Mouse (Mus musculus) midbrain, embryonic 11.5 days (tissue): Measurements from ENCODE around the gene Dlg1. TPM values are rescaled to one million over a fixed set of nuclear protein-coding genes. Genes with fewer than 3 reads are reported as not detected.
"Not testable (repeated sequence)": the region's sequence is repeated elsewhere in the genome, so short reads cannot be mapped to it uniquely, and the experiment has no call there.

ENCODE experiments used
- ATAC-seq: fragments of 200-750 bp; cut with Nextera tagmentation; 2 replicates; pipeline ENCODE4 v1.8.0; 2017; ENCODE audit warnings: moderate TSS enrichment, moderate library complexity; ENCODE audit not compliant: low FRiP score
- DNase-seq: peaks from one replicate; pipeline ENCODE4 v3.0.0; 2015; ENCODE audit warnings: low spot score; ENCODE audit errors: missing footprints
- H3K27ac ChIP-seq: fragments of 300-500 bp; sonication (generic); 2 replicates; pipeline ENCODE4 v1.5.1; 2014; ENCODE audit warnings: low read depth, low read length
- H3K27me3 ChIP-seq: fragments of 300-500 bp; sonication (generic); 2 replicates; pipeline ENCODE4 v1.6.1; 2014; ENCODE audit warnings: mild to moderate bottlenecking, low read length, moderate library complexity, mixed read lengths; ENCODE audit not compliant: control insufficient read depth, insufficient read depth
- H3K36me3 ChIP-seq: fragments of 300-500 bp; sonication (generic); 2 replicates; pipeline ENCODE4 v1.6.1; 2014; ENCODE audit warnings: mild to moderate bottlenecking, low read length, moderate library complexity, mixed read lengths; ENCODE audit not compliant: control insufficient read depth, insufficient read depth
- H3K4me1 ChIP-seq: fragments of 300-500 bp; sonication (generic); 2 replicates; pipeline ENCODE4 v1.6.1; 2014; ENCODE audit warnings: low read length; ENCODE audit not compliant: control insufficient read depth, insufficient read depth
- H3K4me2 ChIP-seq: fragments of 300-500 bp; sonication (generic); 2 replicates; pipeline ENCODE4 v1.6.1; 2014; ENCODE audit warnings: mild to moderate bottlenecking, moderate library complexity
- H3K4me3 ChIP-seq: fragments of 300-500 bp; sonication (generic); 2 replicates; pipeline ENCODE4 v1.5.1; 2014; ENCODE audit warnings: low read depth, low read length
- H3K9ac ChIP-seq: fragments of 300-500 bp; sonication (generic); 2 replicates; pipeline ENCODE4 v1.6.1; 2014; ENCODE audit warnings: low read length
- H3K9me3 ChIP-seq: fragments of 300-500 bp; sonication (generic); 2 replicates; pipeline ENCODE4 v1.6.1; 2016; ENCODE audit warnings: low read length; ENCODE audit not compliant: control insufficient read depth
- WGBS: fragments of 180-500 bp; shearing (Covaris S2); extraction: QIAGEN DNeasy Blood & Tissue Kit; methylation state at CpG from one replicate; pipeline ENCODE4 v1.1.7; 2014; 5-methylcytosine and 5-hydroxymethylcytosine counted together
- polyA plus RNA-seq: library from polyadenylated mRNA; unstranded; fragments of >200 nt; fragmentation: Nextera tagmentation; extraction: Ambion mirVana; gene quantifications from 2 replicates; pipeline ENCODE4 v1.2.1, GENCODE M21; 2014

Dlg1 gene
- polyA plus RNA-seq, 1 experiment from 2014 or later, result 21.0 TPM

GRCm38 (mm10) chr16:31696367-31696766 lies 33.1 kb downstream of the Dlg1 start:
- H3K9ac ChIP-seq, result no peak overlapping the region
- no peak overlapping the region for H3K27ac ChIP-seq
- 75% methylated on average over 6 of the region's 6 CpGs for WGBS
- no peak overlapping the region for H3K4me2 ChIP-seq
- ATAC-seq (no peak), DNase-seq (peak; percentile 66)
- H3K36me3 ChIP-seq, result no peaks in the 10 kb centered on the region
- no peaks in the 10 kb centered on the region for H3K27me3 ChIP-seq
- H3K9me3 ChIP-seq, result no peaks in the 10 kb centered on the region
- no peaks in the 10 kb centered on the region for H3K4me1 ChIP-seq
- no peak overlapping the region for H3K4me3 ChIP-seq

GRCm38 (mm10) chr16:31697341-31697740 lies 34.1 kb downstream of the Dlg1 start:
- Histone ChIP-seq H3K27ac (no peak overlapping the region), H3K27me3 (no peaks in the 10 kb centered on the region), H3K9me3 (no peaks in the 10 kb centered on the region), H3K36me3 (no peaks in the 10 kb centered on the region), H3K4me3 (no peak overlapping the region), H3K4me1 (no peaks in the 10 kb centered on the region), H3K4me2 (no peak overlapping the region), H3K9ac (no peak overlapping the region)
- ATAC-seq (no peak), DNase-seq (no peak)
- 90% methylated on average over 4 of the region's 4 CpGs for WGBS

DNA sequence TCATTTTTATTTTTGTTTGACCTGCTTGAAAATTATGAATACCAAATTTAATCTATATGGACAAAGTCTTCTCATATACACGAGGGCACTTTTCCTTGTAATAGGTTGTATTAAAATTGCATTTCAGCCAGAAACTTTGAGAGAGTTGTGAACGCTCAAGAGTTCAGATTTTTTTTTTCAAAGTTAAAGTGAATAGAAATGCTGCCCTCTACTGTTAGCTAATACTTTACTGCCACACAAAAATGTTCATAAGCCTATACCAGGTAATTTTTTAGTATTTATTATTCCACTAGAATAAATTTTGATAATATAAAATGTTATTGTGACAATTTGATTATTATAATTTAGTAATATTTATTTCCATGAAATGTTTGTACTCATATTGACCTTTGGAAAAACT lies 42.0 kb downstream of the Dlg1 start:
- Histone ChIP-seq H3K4me2 (no peak overlapping the region), H3K9me3 (no peaks in the 10 kb centered on the region), H3K9ac (no peak overlapping the region), H3K36me3 (no peaks in the 10 kb centered on the region), H3K4me3 (no peak overlapping the region), H3K27me3 (no peaks in the 10 kb centered on the region), H3K27ac (no peak overlapping the region), H3K4me1 (no peaks in the 10 kb centered on the region)
- ATAC-seq, result no peak
- WGBS, result 58% methylated on average over 2 of the region's 2 CpGs
- no peak for DNase-seq

- ATAC-seq (no peak), DNase-seq (peak; percentile 4)
- no peak overlapping the region for H3K9ac ChIP-seq
- no peak overlapping the region for H3K27ac ChIP-seq
- H3K4me3 ChIP-seq, result no peak overlapping the region
- 94% methylated on average over 3 of the region's 3 CpGs for WGBS
- H3K4me2 ChIP-seq, result no peak overlapping the region
- H3K9me3 ChIP-seq, result no peaks in the 10 kb centered on the region
- no peaks in the 10 kb centered on the region for H3K4me1 ChIP-seq
- H3K36me3 ChIP-seq, result no peaks in the 10 kb centered on the region
- H3K27me3 ChIP-seq, result no peaks in the 10 kb centered on the region
Observed at GRCm38 (mm10) chr16:31705904-31706303, 42.7 kb downstream of the Dlg1 start.

DNA sequence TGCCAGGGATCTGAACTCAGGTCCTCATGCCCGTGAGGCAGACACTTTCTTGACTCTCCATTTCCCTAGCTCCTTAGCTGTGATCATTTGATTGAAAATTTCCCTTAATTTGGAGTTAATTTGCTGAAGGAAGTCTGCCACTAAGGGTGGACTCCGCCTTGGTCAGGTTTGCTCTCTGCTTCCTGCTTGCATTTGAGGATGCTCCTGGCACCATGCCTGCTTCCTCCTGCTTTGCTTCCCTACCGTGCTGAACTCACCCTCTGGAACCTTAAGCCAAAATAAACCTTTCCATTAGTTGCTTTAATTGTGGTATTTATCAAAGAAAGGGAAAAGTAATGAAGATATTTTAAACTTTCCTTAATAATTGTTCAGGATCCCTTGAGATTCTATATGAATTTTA lies 44.1 kb downstream of the Dlg1 start:
- Histone ChIP-seq H3K4me1 (no peaks in the 10 kb centered on the region), H3K9ac (no peak overlapping the region), H3K36me3 (no peaks in the 10 kb centered on the region), H3K9me3 (no peaks in the 10 kb centered on the region), H3K4me3 (no peak overlapping the region), H3K4me2 (no peak overlapping the region), H3K27me3 (no peaks in the 10 kb centered on the region), H3K27ac (no peak overlapping the region)
- peak; percentile 35 for DNase-seq
- no peak for ATAC-seq
- WGBS, result 77% methylated on average over 3 of the region's 3 CpGs

DNA sequence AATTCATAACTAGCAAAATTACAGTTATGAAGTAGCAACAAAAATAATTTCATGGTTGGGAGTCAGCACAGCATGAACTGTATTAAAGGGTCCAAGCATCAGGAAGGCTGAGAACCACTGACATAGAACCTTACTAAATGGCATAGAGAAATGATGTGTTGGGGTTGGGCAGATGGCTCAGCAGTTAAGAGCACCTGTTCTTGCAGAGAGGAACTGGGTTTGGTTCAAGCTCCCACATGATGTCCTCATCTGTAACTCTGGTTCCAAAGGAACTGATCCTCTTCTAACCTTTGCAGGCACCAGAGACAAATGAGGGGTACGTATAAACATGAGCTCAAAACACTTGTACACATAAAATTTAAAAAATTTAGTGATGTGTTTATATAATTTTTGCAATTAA lies 59.7 kb downstream of the Dlg1 start:
- WGBS, result 89% methylated on average over 1 of the region's 1 CpGs
- no peak overlapping the region for H3K4me2 ChIP-seq
- no peak overlapping the region for H3K4me3 ChIP-seq
- no peak for ATAC-seq
- H3K9me3 ChIP-seq, result no peaks in the 10 kb centered on the region
- no peaks in the 10 kb centered on the region for H3K27me3 ChIP-seq
- H3K27ac ChIP-seq, result no peak overlapping the region
- no peaks in the 10 kb centered on the region for H3K36me3 ChIP-seq
- no peaks in the 10 kb centered on the region for H3K4me1 ChIP-seq
- DNase-seq, result peak; percentile 82
- no peak overlapping the region for H3K9ac ChIP-seq

GRCm38 (mm10) chr16:31724121-31724520 lies 60.9 kb downstream of the Dlg1 start:
- Histone ChIP-seq H3K4me1 (no peaks in the 10 kb centered on the region), H3K4me3 (no peak overlapping the region), H3K27ac (no peak overlapping the region), H3K27me3 (no peaks in the 10 kb centered on the region), H3K9ac (no peak overlapping the region), H3K36me3 (no peaks in the 10 kb centered on the region), H3K9me3 (no peaks in the 10 kb centered on the region), H3K4me2 (no peak overlapping the region)
- WGBS, result 33% methylated on average over 1 of the region's 1 CpGs
- peak; percentile 81 for DNase-seq
- no peak for ATAC-seq

- H3K9me3 ChIP-seq, result no peaks in the 10 kb centered on the region
- H3K27ac ChIP-seq, result no peak overlapping the region
- no peak overlapping the region for H3K4me3 ChIP-seq
- H3K4me2 ChIP-seq, result no peak overlapping the region
- ATAC-seq (no peak), DNase-seq (peak; percentile 19)
- 88% methylated on average over 4 of the region's 4 CpGs for WGBS
- no peaks in the 10 kb centered on the region for H3K36me3 ChIP-seq
- H3K4me1 ChIP-seq, result no peaks in the 10 kb centered on the region
- H3K9ac ChIP-seq, result no peak overlapping the region
- H3K27me3 ChIP-seq, result no peaks in the 10 kb centered on the region
Observed at GRCm38 (mm10) chr16:31724818-31725217, 61.6 kb downstream of the Dlg1 start.

- H3K4me1 ChIP-seq, ATAC-seq, H3K27ac ChIP-seq, H3K27me3 ChIP-seq, H3K4me2 ChIP-seq, H3K4me3 ChIP-seq, DNase-seq, H3K36me3 ChIP-seq, H3K9me3 ChIP-seq, H3K9ac ChIP-seq: not testable (repeated sequence)
- 97% methylated on average over 1 of the region's 1 CpGs for WGBS
Observed at GRCm38 (mm10) chr16:31730971-31731370, 67.7 kb downstream of the Dlg1 start.

GRCm38 (mm10) chr16:31737081-31737480 lies 73.8 kb downstream of the Dlg1 start:
- H3K9me3 ChIP-seq, result no peaks in the 10 kb centered on the region
- DNase-seq (peak; percentile 64), ATAC-seq (no peak)
- 94% methylated on average over 4 of the region's 4 CpGs for WGBS
- no peaks in the 10 kb centered on the region for H3K36me3 ChIP-seq
- H3K27ac ChIP-seq, result no peak overlapping the region
- no peaks in the 10 kb centered on the region for H3K27me3 ChIP-seq
- H3K4me3 ChIP-seq, result no peak overlapping the region
- no peaks in the 10 kb centered on the region for H3K4me1 ChIP-seq
- no peak overlapping the region for H3K9ac ChIP-seq
- no peak overlapping the region for H3K4me2 ChIP-seq
